In the genomic region with DNA sequence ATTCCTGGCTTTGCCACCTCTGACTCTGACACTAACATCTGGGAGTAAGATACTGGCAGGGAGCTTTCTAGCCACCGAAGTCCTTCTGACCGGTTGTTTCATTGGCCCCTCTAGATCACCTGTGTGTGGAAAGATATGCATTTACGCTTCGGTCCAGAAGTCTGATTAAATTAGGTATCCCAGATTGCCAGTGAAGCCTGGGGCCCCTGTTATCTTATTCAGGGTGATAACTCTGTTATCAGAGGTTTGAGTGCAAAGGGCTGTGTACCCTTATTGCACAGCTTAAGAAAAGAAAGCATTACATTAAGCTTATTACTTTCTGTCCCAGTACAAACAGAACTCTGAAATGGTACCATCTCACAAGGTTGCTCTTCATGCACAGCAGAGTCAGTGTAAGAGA, we compare ENCODE assay signal across 34 mouse cellular contexts. TPM values are rescaled to one million over a fixed set of nuclear protein-coding genes. Genes with fewer than 3 reads are reported as not detected.
"Had no signal": no experiment of that assay in that cellular context is flagged by ENCODE, and none has a peak within 500 bp of the region (broad histone marks: within the 10 kb centered on the region; RNA-seq: fewer than 3 reads in every experiment).

No protein-coding gene starts in this region.

- DNase-seq: heart, adult 2 months; heart, postnatal 10 days; heart, postnatal 14 days; heart, postnatal 36 days; heart, postnatal 4 days; kidney, adult 11 months; kidney, adult 18-20 months; kidney, adult 2 months; kidney, adult 8-10 months; kidney, adult 9 months; kidney, postnatal 10 days; kidney, postnatal 14 days; kidney, postnatal 25 days; kidney, postnatal 36 days; kidney, postnatal 4 days; layer of hippocampus, adult 9-11 months; layer of hippocampus, postnatal 36 days had no signal

- H3K27ac ChIP-seq: heart, adult 2 months; heart, embryonic 10.5 days; heart, embryonic 13.5 days; heart, embryonic 15.5 days; hindbrain, embryonic 10.5 days; hindbrain, embryonic 12.5 days; hindbrain, embryonic 13.5 days; hindbrain, embryonic 14.5 days; hindbrain, embryonic 15.5 days; kidney, embryonic 15.5 days; kidney, postnatal 0 days; layer of hippocampus, adult 2 months had no signal

- ATAC-seq: hindbrain, embryonic 16.5 days; hindbrain, postnatal 0 days; inflammation-experienced regulatory T-cells, adult 6 months had no signal

- H3K9me3 ChIP-seq: heart, embryonic 10.5 days; heart, embryonic 12.5 days; heart, embryonic 13.5 days; heart, embryonic 15.5 days; hindbrain, embryonic 10.5 days; hindbrain, embryonic 12.5 days; hindbrain, embryonic 13.5 days; hindbrain, embryonic 15.5 days; kidney, embryonic 15.5 days had no signal

- H3K4me2 ChIP-seq: heart, embryonic 11.5 days; heart, embryonic 12.5 days; heart, embryonic 13.5 days; heart, embryonic 15.5 days; hindbrain, embryonic 12.5 days; hindbrain, embryonic 13.5 days; hindbrain, embryonic 14.5 days; hindbrain, embryonic 15.5 days; kidney, embryonic 15.5 days had no signal

- H3K4me3 ChIP-seq: heart, adult 2 months; heart, embryonic 10.5 days; heart, embryonic 12.5 days; heart, embryonic 13.5 days; heart, embryonic 15.5 days; hindbrain, embryonic 10.5 days; hindbrain, embryonic 12.5 days; hindbrain, embryonic 13.5 days; hindbrain, embryonic 15.5 days; kidney, embryonic 15.5 days; layer of hippocampus, adult 2 months had no signal

- H3K9ac ChIP-seq: heart, embryonic 12.5 days; heart, embryonic 13.5 days; heart, embryonic 15.5 days; hindbrain, embryonic 12.5 days; hindbrain, embryonic 13.5 days; hindbrain, embryonic 14.5 days; hindbrain, embryonic 15.5 days; kidney, embryonic 15.5 days had no signal

- H3K4me1 ChIP-seq: hindbrain, embryonic 15.5 days had no signal

- H3K27me3 ChIP-seq: heart, embryonic 12.5 days; heart, embryonic 13.5 days; heart, embryonic 15.5 days; hindbrain, embryonic 12.5 days; hindbrain, embryonic 13.5 days; hindbrain, embryonic 15.5 days; kidney, embryonic 15.5 days had no signal

- H3K36me3 ChIP-seq: heart, embryonic 10.5 days; heart, embryonic 12.5 days; heart, embryonic 13.5 days; heart, embryonic 15.5 days; hindbrain, embryonic 10.5 days; hindbrain, embryonic 12.5 days; hindbrain, embryonic 13.5 days; hindbrain, embryonic 15.5 days; kidney, embryonic 15.5 days had no signal

RNA-seq across cellular contexts. Expression of gene Tsku, which starts 18.1 kb away (rescaled TPM):
- total RNA-seq: hematopoietic stem cell, adult 5-6 weeks had no signal
- polyA plus RNA-seq: inflammation-experienced regulatory T-cells, adult 6 months had no signal
